Mouse (Mus musculus) ES-E14 (cell line): ENCODE measurements at regions not wholly inside any gene's neighbourhood (a gene's known extent, or its start where the extent isn't known, plus 50 kb on each side); places are given as distances from the start of the nearest gene placed in this dataset.

Experiments used
- CHD2 ChIP-seq: IDR thresholded peaks from 2 replicates; pipeline ENCODE4 v1.6.1; 2014; ENCODE audit warnings: mild to moderate bottlenecking, low read depth, low read length, inconsistent platforms
- HCFC1 ChIP-seq: IDR thresholded peaks from 2 replicates; pipeline ENCODE4 v1.6.1; 2012; ENCODE audit warnings: low read length, inconsistent platforms, borderline replicate concordance; ENCODE audit not compliant: insufficient read depth
- ZC3H11A ChIP-seq: IDR thresholded peaks from 2 replicates; pipeline ENCODE4 v1.6.1; 2012; ENCODE audit warnings: low read depth, mild to moderate bottlenecking, inconsistent platforms, low read length, borderline replicate concordance
- ZNF384 ChIP-seq: IDR thresholded peaks from 2 replicates; pipeline ENCODE4 v1.6.1; 2012; ENCODE audit warnings: low read depth, low read length, inconsistent platforms

- TF ChIP-seq HCFC1 = no peak
- TF ChIP-seq ZC3H11A = no peak
- TF ChIP-seq ZNF384 = no peak
- no peak for TF ChIP-seq CHD2
Measured at GRCm38 (mm10) chr8:79449453-79449852, 50.1 kb upstream of the Smad1 start.
